Mouse (Mus musculus): Measurements from ENCODE around the gene Cipc. TPM values are rescaled to one million over a fixed set of nuclear protein-coding genes. Genes with fewer than 3 reads are reported as not detected.

The Cipc gene
- polyA plus RNA-seq, 1 experiment from 2014 or later = 57.8 TPM

- H3K9me3 ChIP-seq (replicated peaks; ENCODE audit: control insufficient read depth, low read length, poor library complexity, severe bottlenecking) = no peaks in the 10 kb centered on the region; the same call in 1 of the 2 replicates
- no peaks in the 10 kb centered on the region for H3K36me3 ChIP-seq (ENCODE audit: control insufficient read depth, insufficient read depth, low read length)
- peak overlapping the region; percentile 74 for H3K27ac ChIP-seq (ENCODE audit: low read length)
- H3K9ac ChIP-seq (ENCODE audit: low read depth, low read length) = no peak overlapping the region
- no peak overlapping the region for H3K4me3 ChIP-seq (ENCODE audit: low read depth, low read length)
- WGBS = 6% methylated on average over 5 of the region's 5 CpGs
- no peak overlapping the region for H3K4me2 ChIP-seq (ENCODE audit: low read length)
- peak; percentile 37 for ATAC-seq
- H3K27me3 ChIP-seq (ENCODE audit: control insufficient read depth, insufficient read depth, low read depth, low read length) = no peaks in the 10 kb centered on the region
- peaks cover 19% of the 10 kb centered on the region for H3K4me1 ChIP-seq (ENCODE audit: control insufficient read depth, insufficient read depth, low read length)
These were observed 23.0 kb upstream of the Cipc start for GRCm38 (mm10) chr12:86923837-86924236.

- H3K4me3 ChIP-seq (ENCODE audit: low read depth, low read length) = no peak overlapping the region
- 68% methylated on average over 6 of the region's 6 CpGs for WGBS
- H3K27me3 ChIP-seq (ENCODE audit: control insufficient read depth, insufficient read depth, low read depth, low read length) = no peaks in the 10 kb centered on the region
- no peak overlapping the region for H3K9ac ChIP-seq (ENCODE audit: low read depth, low read length)
- H3K36me3 ChIP-seq (ENCODE audit: control insufficient read depth, insufficient read depth, low read length) = no peaks in the 10 kb centered on the region
- no peaks in the 10 kb centered on the region; the same call in 1 of the 2 replicates for H3K9me3 ChIP-seq (replicated peaks; ENCODE audit: control insufficient read depth, low read length, poor library complexity, severe bottlenecking)
- no peak overlapping the region for H3K27ac ChIP-seq (ENCODE audit: low read length)
- H3K4me2 ChIP-seq (ENCODE audit: low read length) = no peak overlapping the region
- ATAC-seq = no peak
- peaks cover 7% of the 10 kb centered on the region; the same call in 1 of the 2 replicates for H3K4me1 ChIP-seq (ENCODE audit: control insufficient read depth, insufficient read depth, low read length)
These were observed 15.7 kb upstream of the Cipc start for GRCm38 (mm10) chr12:86930934-86931729.

- WGBS = 8% methylated on average over 7 of the region's 7 CpGs
These were observed 14.8 kb upstream of the Cipc start for GRCm38 (mm10) chr12:86931919-86932574.

GRCm38 (mm10) chr12:86932575-86932952, 14.3 kb upstream of the Cipc start:
- Histone ChIP-seq H3K36me3 (ENCODE audit: control insufficient read depth, insufficient read depth, low read length) (no peaks in the 10 kb centered on the region), H3K27me3 (ENCODE audit: control insufficient read depth, insufficient read depth, low read depth, low read length) (no peaks in the 10 kb centered on the region), H3K4me3 (ENCODE audit: low read depth, low read length) (no peak overlapping the region), H3K9ac (ENCODE audit: low read depth, low read length) (no peak overlapping the region), H3K4me2 (ENCODE audit: low read length) (no peak overlapping the region), H3K27ac (ENCODE audit: low read length) (no peak overlapping the region), H3K9me3 (replicated peaks; ENCODE audit: control insufficient read depth, low read length, poor library complexity, severe bottlenecking) (no peaks in the 10 kb centered on the region; the same call in 1 of the 2 replicates), H3K4me1 (ENCODE audit: control insufficient read depth, insufficient read depth, low read length) (peaks cover 7% of the 10 kb centered on the region; the same call in 1 of the 2 replicates)
- 6% methylated on average over 6 of the region's 6 CpGs for WGBS
- ATAC-seq = no peak

More at GRCm38 (mm10) chr12:86931919-86932574, 14.8 kb upstream of the Cipc start:
- Histone ChIP-seq H3K36me3 (ENCODE audit: control insufficient read depth, insufficient read depth, low read length) (no peaks in the 10 kb centered on the region), H3K27me3 (ENCODE audit: control insufficient read depth, insufficient read depth, low read depth, low read length) (no peaks in the 10 kb centered on the region), H3K9me3 (replicated peaks; ENCODE audit: control insufficient read depth, low read length, poor library complexity, severe bottlenecking) (no peaks in the 10 kb centered on the region; the same call in 1 of the 2 replicates), H3K4me1 (ENCODE audit: control insufficient read depth, insufficient read depth, low read length) (peaks cover 7% of the 10 kb centered on the region; the same call in 1 of the 2 replicates), H3K9ac (ENCODE audit: low read depth, low read length) (no peak overlapping the region), H3K4me3 (ENCODE audit: low read depth, low read length) (no peak overlapping the region), H3K27ac (ENCODE audit: low read length) (no peak overlapping the region), H3K4me2 (ENCODE audit: low read length) (no peak overlapping the region)
- no peak for ATAC-seq

- H3K36me3 ChIP-seq (ENCODE audit: control insufficient read depth, insufficient read depth, low read length) = no peaks in the 10 kb centered on the region
- no peaks in the 10 kb centered on the region for H3K27me3 ChIP-seq (ENCODE audit: control insufficient read depth, insufficient read depth, low read depth, low read length)
- no peak overlapping the region for H3K4me2 ChIP-seq (ENCODE audit: low read length)
- H3K27ac ChIP-seq (ENCODE audit: low read length) = no peak overlapping the region
- H3K9me3 ChIP-seq (replicated peaks; ENCODE audit: control insufficient read depth, low read length, poor library complexity, severe bottlenecking) = no peaks in the 10 kb centered on the region
- ATAC-seq = no peak
- H3K4me3 ChIP-seq (ENCODE audit: low read depth, low read length) = no peak overlapping the region
- no peak overlapping the region for H3K9ac ChIP-seq (ENCODE audit: low read depth, low read length)
- H3K4me1 ChIP-seq (ENCODE audit: control insufficient read depth, insufficient read depth, low read length) = peaks cover 7% of the 10 kb centered on the region; the same call in 1 of the 2 replicates
- WGBS = 83% methylated on average over 1 of the region's 1 CpGs
These were observed 12.1 kb upstream of the Cipc start for GRCm38 (mm10) chr12:86934748-86935147.

- 84% methylated on average over 8 of the region's 8 CpGs for WGBS
- Histone ChIP-seq H3K9me3 (replicated peaks; ENCODE audit: control insufficient read depth, low read length, poor library complexity, severe bottlenecking) (no peaks in the 10 kb centered on the region), H3K4me2 (ENCODE audit: low read length) (no peak overlapping the region), H3K27me3 (ENCODE audit: control insufficient read depth, insufficient read depth, low read depth, low read length) (no peaks in the 10 kb centered on the region), H3K27ac (ENCODE audit: low read length) (no peak overlapping the region), H3K4me1 (ENCODE audit: control insufficient read depth, insufficient read depth, low read length) (peaks cover 13% of the 10 kb centered on the region), H3K36me3 (ENCODE audit: control insufficient read depth, insufficient read depth, low read length) (no peaks in the 10 kb centered on the region), H3K4me3 (ENCODE audit: low read depth, low read length) (no peak overlapping the region), H3K9ac (ENCODE audit: low read depth, low read length) (no peak overlapping the region)
- no peak for ATAC-seq
These were observed 11.1 kb upstream of the Cipc start for GRCm38 (mm10) chr12:86935692-86936282.

- WGBS = 85% methylated on average over 11 of the region's 11 CpGs
These were observed 10.1 kb upstream of the Cipc start for GRCm38 (mm10) chr12:86936587-86937343.

GRCm38 (mm10) chr12:86938571-86938970, 8.3 kb upstream of the Cipc start:
- H3K4me2 ChIP-seq (ENCODE audit: low read length) = no peak overlapping the region
- H3K4me3 ChIP-seq (ENCODE audit: low read depth, low read length) = no peak overlapping the region
- 60% methylated on average over 9 of the region's 9 CpGs for WGBS

More at GRCm38 (mm10) chr12:86936587-86937343, 10.1 kb upstream of the Cipc start:
- Histone ChIP-seq H3K9ac (ENCODE audit: low read depth, low read length) (no peak overlapping the region), H3K4me3 (ENCODE audit: low read depth, low read length) (no peak overlapping the region), H3K36me3 (ENCODE audit: control insufficient read depth, insufficient read depth, low read length) (no peaks in the 10 kb centered on the region), H3K27me3 (ENCODE audit: control insufficient read depth, insufficient read depth, low read depth, low read length) (no peaks in the 10 kb centered on the region), H3K9me3 (replicated peaks; ENCODE audit: control insufficient read depth, low read length, poor library complexity, severe bottlenecking) (no peaks in the 10 kb centered on the region), H3K27ac (ENCODE audit: low read length) (no peak overlapping the region), H3K4me2 (ENCODE audit: low read length) (no peak overlapping the region), H3K4me1 (ENCODE audit: control insufficient read depth, insufficient read depth, low read length) (peaks cover 22% of the 10 kb centered on the region)
- ATAC-seq = no peak

More at GRCm38 (mm10) chr12:86938571-86938970, 8.3 kb upstream of the Cipc start:
- H3K36me3 ChIP-seq (ENCODE audit: control insufficient read depth, insufficient read depth, low read length) = no peaks in the 10 kb centered on the region
- peaks cover 25% of the 10 kb centered on the region for H3K4me1 ChIP-seq (ENCODE audit: control insufficient read depth, insufficient read depth, low read length)
- H3K9ac ChIP-seq (ENCODE audit: low read depth, low read length) = no peak overlapping the region
- no peaks in the 10 kb centered on the region for H3K9me3 ChIP-seq (replicated peaks; ENCODE audit: control insufficient read depth, low read length, poor library complexity, severe bottlenecking)
- H3K27ac ChIP-seq (ENCODE audit: low read length) = no peak overlapping the region
- no peaks in the 10 kb centered on the region for H3K27me3 ChIP-seq (ENCODE audit: control insufficient read depth, insufficient read depth, low read depth, low read length)
- ATAC-seq = no peak

All from midbrain, embryonic 16.5 days (tissue).